Mouse (Mus musculus) kidney, adult 2 months (tissue): ENCODE measurements around the gene Eif4e1b.
A peak's percentile ranks its signal among the peaks of the same experiment; 100 is the strongest.

Source experiments
- CTCF ChIP-seq: fragments of 200-500 bp; conservative IDR thresholded peaks from 2 replicates; pipeline ENCODE4 v1.5.1; 2011; ENCODE audit warnings: low read depth, mild to moderate bottlenecking, control low read depth, low read length, moderate library complexity, mixed read lengths; ENCODE audit not compliant: insufficient read depth, insufficient read length
- POLR2A ChIP-seq: fragments of 200-500 bp; IDR thresholded peaks from one replicate; pipeline ENCODE4 v1.6.1; 2011; ENCODE audit warnings: low read depth, low read length, control low read depth

- TF ChIP-seq CTCF (peak; percentile 65), POLR2A (no peak)
These were observed 25.6 kb upstream of the Eif4e1b start for GRCm38 (mm10) chr13:54758045-54758755.
